Mouse (Mus musculus) ES-Bruce4 (cell line): Measurements from ENCODE around the gene Nr1h4.

Experiments
- CTCF ChIP-seq: IDR thresholded peaks from one replicate; pipeline ENCODE4 v1.8.1; 2011; ENCODE audit warnings: low read depth, low read length
- POLR2A ChIP-seq: IDR thresholded peaks from one replicate; pipeline ENCODE4 v1.8.1; 2011; ENCODE audit warnings: low read length; ENCODE audit not compliant: insufficient read depth

- TF ChIP-seq CTCF (no peak), POLR2A (no peak)
These were observed 22.8 kb downstream of the Nr1h4 start for GRCm38 (mm10) chr10:89510547-89510946.
